Mouse (Mus musculus) MN1 (cell line): ENCODE data around the gene Gls2.
"Not testable (repeated sequence)": the region's sequence is repeated elsewhere in the genome, so short reads cannot be mapped to it uniquely, and the experiment has no call there.

Source experiments
- DNase-seq: peaks from one replicate; pipeline ENCODE4 v3.0.0-alpha.2; 2016; ENCODE audit warnings: low spot score

Gene Gls2

GRCm38 (mm10) chr10:128194024-128194550 is at the start of gene Gls2:
TSS of gene Gls2 (plus strand) at chr10:128194457.
- DNase-seq = peak; percentile 100

GRCm38 (mm10) chr10:128144961-128145360 is 49.3 kb upstream of the Gls2 start:
- no peak for DNase-seq

GRCm38 (mm10) chr10:128148789-128149365 is 45.4 kb upstream of the Gls2 start:
- DNase-seq = no peak

GRCm38 (mm10) chr10:128149592-128149991 is 44.7 kb upstream of the Gls2 start:
- peak; percentile 70 for DNase-seq

- peak; percentile 95 for DNase-seq
Measured at GRCm38 (mm10) chr10:128150941-128151340, 43.3 kb upstream of the Gls2 start.

GRCm38 (mm10) chr10:128153978-128154377 is 40.3 kb upstream of the Gls2 start:
- peak; percentile 56 for DNase-seq

- not testable (repeated sequence) for DNase-seq
Measured at GRCm38 (mm10) chr10:128165726-128166125, 28.5 kb upstream of the Gls2 start.

- DNase-seq = no peak
Measured at GRCm38 (mm10) chr10:128167091-128167490, 27.2 kb upstream of the Gls2 start.

GRCm38 (mm10) chr10:128171348-128171747 is 22.9 kb upstream of the Gls2 start:
- not testable (repeated sequence) for DNase-seq

- no peak for DNase-seq
Measured at GRCm38 (mm10) chr10:128175302-128175701, 19.0 kb upstream of the Gls2 start.

- DNase-seq = peak; percentile 91
Measured at GRCm38 (mm10) chr10:128175996-128176755, 18.1 kb upstream of the Gls2 start.

GRCm38 (mm10) chr10:128177316-128177715 is 16.9 kb upstream of the Gls2 start:
- no peak for DNase-seq

GRCm38 (mm10) chr10:128179989-128180388 is 14.3 kb upstream of the Gls2 start, which contains the start of gene Rbms2:
TSS of gene Rbms2 (minus strand) at chr10:128180297.
- peak; percentile 38 for DNase-seq

GRCm38 (mm10) chr10:128184296-128184695 is 10.0 kb upstream of the Gls2 start:
- no peak for DNase-seq

- DNase-seq = peak; percentile 83
Measured at GRCm38 (mm10) chr10:128185277-128185940, 8.8 kb upstream of the Gls2 start.

GRCm38 (mm10) chr10:128185959-128186358 is 8.3 kb upstream of the Gls2 start:
- DNase-seq = peak; percentile 96

GRCm38 (mm10) chr10:128187181-128187605 is 7.1 kb upstream of the Gls2 start:
- no peak for DNase-seq

GRCm38 (mm10) chr10:128188242-128188877 is 5.9 kb upstream of the Gls2 start:
- DNase-seq = peak; percentile 92

- no peak for DNase-seq
Measured at GRCm38 (mm10) chr10:128191472-128191871, 2.8 kb upstream of the Gls2 start.

GRCm38 (mm10) chr10:128192030-128192766 is 2.1 kb upstream of the Gls2 start:
- not testable (repeated sequence) for DNase-seq

- DNase-seq = no peak
Measured at GRCm38 (mm10) chr10:128193113-128193512, 1.1 kb upstream of the Gls2 start.
